Mouse (Mus musculus) testis, adult 2 months (tissue): Measurements from ENCODE around the gene Pllp.

Experiments used
- CTCF ChIP-seq: fragments of 200-500 bp; IDR thresholded peaks from 2 replicates; pipeline ENCODE4 v1.5.1; 2012; ENCODE audit warnings: low read depth, mild to moderate bottlenecking, inconsistent platforms, low read length, moderate library complexity; ENCODE audit not compliant: control insufficient read depth, insufficient read depth, insufficient replicate concordance
- POLR2A ChIP-seq: fragments of 200-500 bp; IDR thresholded peaks from 2 replicates; pipeline ENCODE4 v1.6.1; 2012; ENCODE audit warnings: low read depth, mild to moderate bottlenecking, inconsistent platforms, low read length, moderate library complexity; ENCODE audit not compliant: control insufficient read depth

GRCm38 (mm10) chr8:94739829-94740228 is 43.8 kb upstream of the Pllp start:
- TF ChIP-seq POLR2A (no peak), CTCF (no peak)
